12 mouse cellular contexts compared by ENCODE assay signal in the genomic region with DNA sequence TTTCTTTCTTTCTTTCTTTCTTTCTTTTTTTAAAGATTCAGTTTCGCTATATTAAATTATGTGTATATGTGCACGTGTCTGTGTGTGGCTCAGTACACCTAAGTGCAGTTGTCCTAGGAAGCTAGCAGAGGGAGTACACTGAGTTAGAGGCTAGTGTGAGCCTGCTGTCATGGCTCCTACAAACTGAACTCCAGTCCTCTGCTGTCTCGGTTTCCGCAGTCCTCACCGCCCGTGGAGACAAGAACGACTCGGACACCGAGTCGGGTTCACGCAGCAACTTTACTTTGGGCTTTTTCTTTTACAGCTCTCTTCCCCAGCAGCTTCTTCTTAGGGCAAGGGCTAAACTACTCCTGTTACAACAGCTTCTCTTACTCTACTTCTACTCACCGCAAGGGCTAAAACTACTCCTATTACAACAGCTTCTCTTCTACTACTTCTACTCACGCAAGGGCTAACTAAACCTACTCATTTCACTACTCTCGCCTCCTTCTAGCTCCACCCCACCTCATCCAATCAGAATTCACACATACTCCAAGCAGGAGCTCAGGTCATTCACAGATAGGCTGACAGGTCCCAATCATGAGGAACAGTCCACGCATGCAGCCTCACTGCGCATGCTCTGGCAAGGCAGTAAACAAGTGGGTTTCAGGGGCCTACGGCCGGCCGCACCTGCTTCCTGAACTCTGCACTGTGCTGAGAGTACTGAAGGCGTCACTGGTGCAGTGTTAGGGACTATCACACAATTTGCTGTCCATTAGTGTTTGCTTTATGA. TPM values are rescaled to one million over a fixed set of nuclear protein-coding genes. Genes with fewer than 3 reads are reported as not detected.
DNase-seq lines count a peak whose midpoint lies in the region; ATAC-seq and TF ChIP-seq lines count a peak whose summit lies in the region.
"Had no signal": no experiment of that assay in that cellular context is flagged by ENCODE, and none has a peak within 500 bp of the region (broad histone marks: within the 10 kb centered on the region; RNA-seq: fewer than 3 reads in every experiment).

No protein-coding gene starts in this region.

- H3K9ac ChIP-seq in liver, postnatal 0 days (replicated peaks): no peak overlapping the region
- H3K9ac ChIP-seq: embryonic facial prominence, embryonic 15.5 days; limb, embryonic 15.5 days had no signal

- peak overlapping the region; percentile 13; the same call in 1 of the 2 replicates for H3K4me2 ChIP-seq in liver, postnatal 0 days (ENCODE audit: low read depth, low read length)
- H3K4me2 ChIP-seq: embryonic facial prominence, embryonic 15.5 days; limb, embryonic 15.5 days had no signal

- H3K4me1 ChIP-seq in liver, postnatal 0 days (ENCODE audit: insufficient read depth): peaks cover 5% of the 10 kb centered on the region

- no peak for TF ChIP-seq CTCF in liver, postnatal 0 days (IDR thresholded peaks at IDR 0.05; ENCODE audit: low read depth)

- 54% methylated on average over 20 of the region's 20 CpGs for WGBS in liver, postnatal 0 days (ENCODE audit: insufficient replicate concordance)

- no peak for TF ChIP-seq EP300 in liver, postnatal 0 days (IDR thresholded peaks at IDR 0.05; ENCODE audit: low read depth)

- no peaks in the 10 kb centered on the region for H3K9me3 ChIP-seq in liver, postnatal 0 days (ENCODE audit: low read length)
- H3K9me3 ChIP-seq: embryonic facial prominence, embryonic 15.5 days; limb, embryonic 15.5 days had no signal

- no peak overlapping the region for H3K4me3 ChIP-seq in liver, postnatal 0 days (ENCODE audit: low read depth, low read length)
- H3K4me3 ChIP-seq: embryonic facial prominence, embryonic 15.5 days; limb, embryonic 15.5 days had no signal

- H3K27me3 ChIP-seq in liver, postnatal 0 days (ENCODE audit: insufficient read depth, low read length): no peaks in the 10 kb centered on the region
- H3K27me3 ChIP-seq: embryonic facial prominence, embryonic 15.5 days; limb, embryonic 15.5 days had no signal

- DNase-seq in B cell, adult 2 months: peak; percentile 70 to 72
- DNase-seq in ZHBTc4 (ENCODE audit: low read depth, low spot score): peak; percentile 86
- peak; percentile 64 for DNase-seq in liver, postnatal 0 days
- DNase-seq in spleen, postnatal 10 days (ENCODE audit: low spot score in 2 of 2): peak; percentile 12 to 72
- no peak for DNase-seq in frontal cortex, adult 2 months (ENCODE audit: extremely low spot score in 1 of 2, low spot score in 1 of 2)
- no peak for DNase-seq in cerebellum, adult 9-10 months
- DNase-seq in layer of hippocampus, postnatal 14 days (ENCODE audit: low spot score in 2 of 2): no peak
- DNase-seq in heart, adult 8-10 months (ENCODE audit: low spot score): no peak

- no peaks in the 10 kb centered on the region for H3K36me3 ChIP-seq in liver, postnatal 0 days (replicated peaks; ENCODE audit: insufficient read depth, low read length)
- H3K36me3 ChIP-seq: embryonic facial prominence, embryonic 15.5 days; limb, embryonic 15.5 days had no signal

- peak; percentile 90 for ATAC-seq in liver, postnatal 0 days

- H3K27ac ChIP-seq in liver, postnatal 0 days (ENCODE audit: low read depth): peak overlapping the region; percentile 80
- H3K27ac ChIP-seq: embryonic facial prominence, embryonic 15.5 days; kidney, postnatal 0 days; limb, embryonic 15.5 days had no signal

RNA-seq across cellular contexts. Expression of a gene that starts 14.7 kb away (rescaled TPM):
- not detected in 2 replicates for polyA plus RNA-seq in liver, postnatal 0 days (2015; fragmentation: Nextera tagmentation; extraction: Ambion mirVana)
- polyA plus RNA-seq in frontal cortex, adult 2 months (2012; rRNA removed): 0.21 and 0.28 TPM in 2 replicates
- total RNA-seq in layer of hippocampus, postnatal 14 days (2021): not detected
- total RNA-seq in heart, adult 8-10 months (2022): under 1 TPM in 1 of 4 experiments, not detected in 3; 0.44 TPM
- polyA plus RNA-seq: neural tube, embryonic 14.5 days had no signal

Comparison
In these comparisons a context has a peak if more than half of its experiments do, and no peak if none do; other contexts are left out.
1. DNase-seq: peak in B cell, adult 2 months (2 of 2), ZHBTc4 (single experiment), liver, postnatal 0 days (single experiment) and spleen, postnatal 10 days (2 of 2); none in frontal cortex, adult 2 months (0 of 2), cerebellum, adult 9-10 months (single experiment), layer of hippocampus, postnatal 14 days (0 of 2) and heart, adult 8-10 months (single experiment).